Mouse (Mus musculus): ENCODE data around the gene Fbxw8. TPM values are rescaled to one million over a fixed set of nuclear protein-coding genes. Genes with fewer than 3 reads are reported as not detected.

The Fbxw8 gene
- polyA plus RNA-seq, 2 experiments = 27.9 to 55.2 TPM

GRCm38 (mm10) chr5:118108794-118109440 is 46.3 kb downstream of the Fbxw8 start:
- peaks cover 61% of the 10 kb centered on the region for H3K36me3 ChIP-seq (ENCODE audit: control insufficient read depth, insufficient read depth, low read length)
- H3K9me3 ChIP-seq (ENCODE audit: control insufficient read depth, low read length) = no peaks in the 10 kb centered on the region
- no peaks in the 10 kb centered on the region for H3K27me3 ChIP-seq (ENCODE audit: control insufficient read depth, insufficient read depth, low read length)
- H3K4me1 ChIP-seq (ENCODE audit: control insufficient read depth, insufficient read depth, low read length) = 0 out of 2 replicates have a peak, but pooled peaks cover 7% of the 10 kb centered on the region
- no peak overlapping the region for H3K4me3 ChIP-seq (replicated peaks; ENCODE audit: low read length)
- H3K4me2 ChIP-seq (replicated peaks; ENCODE audit: low read depth, low read length, severe bottlenecking) = no peak overlapping the region
- H3K27ac ChIP-seq (replicated peaks; ENCODE audit: low read depth, low read length) = no peak overlapping the region
- TF ChIP-seq POLR2A (IDR thresholded peaks at IDR 0.05; ENCODE audit: borderline replicate concordance, extremely low read depth, insufficient read depth, insufficient read length) = no peak
- WGBS = 79% methylated on average over 7 of the region's 7 CpGs
- DNase-seq (ENCODE audit: low spot score) (no peak), ATAC-seq (ENCODE audit: low FRiP score, low read depth) (no peak)
- no peak overlapping the region for H3K9ac ChIP-seq (ENCODE audit: low read depth, low read length, severe bottlenecking)

GRCm38 (mm10) chr5:118108124-118108793 is 47.0 kb downstream of the Fbxw8 start:
- Histone ChIP-seq H3K4me1 (ENCODE audit: control insufficient read depth, insufficient read depth, low read length) (0 out of 2 replicates have a peak, but pooled peaks cover 7% of the 10 kb centered on the region), H3K27ac (replicated peaks; ENCODE audit: low read depth, low read length) (no peak overlapping the region), H3K27me3 (ENCODE audit: control insufficient read depth, insufficient read depth, low read length) (no peaks in the 10 kb centered on the region), H3K9me3 (ENCODE audit: control insufficient read depth, low read length) (no peaks in the 10 kb centered on the region), H3K4me3 (replicated peaks; ENCODE audit: low read length) (no peak overlapping the region), H3K4me2 (replicated peaks; ENCODE audit: low read depth, low read length, severe bottlenecking) (no peak overlapping the region), H3K36me3 (ENCODE audit: control insufficient read depth, insufficient read depth, low read length) (peaks cover 62% of the 10 kb centered on the region), H3K9ac (ENCODE audit: low read depth, low read length, severe bottlenecking) (no peak overlapping the region)
- ATAC-seq (ENCODE audit: low FRiP score, low read depth) (no peak), DNase-seq (ENCODE audit: low spot score) (peak; percentile 54)
- TF ChIP-seq POLR2A (IDR thresholded peaks at IDR 0.05; ENCODE audit: borderline replicate concordance, extremely low read depth, insufficient read depth, insufficient read length) = no peak
- WGBS = 86% methylated on average over 17 of the region's 17 CpGs

- H3K9me3 ChIP-seq (ENCODE audit: control insufficient read depth, low read length) = no peaks in the 10 kb centered on the region
- H3K9ac ChIP-seq (ENCODE audit: low read depth, low read length, severe bottlenecking) = no peak overlapping the region
- no peak overlapping the region for H3K4me2 ChIP-seq (replicated peaks; ENCODE audit: low read depth, low read length, severe bottlenecking)
- H3K4me3 ChIP-seq (replicated peaks; ENCODE audit: low read length) = no peak overlapping the region
- H3K36me3 ChIP-seq (ENCODE audit: control insufficient read depth, insufficient read depth, low read length) = peaks cover 57% of the 10 kb centered on the region
- no peak for ATAC-seq (ENCODE audit: low FRiP score, low read depth)
- 0 out of 2 replicates have a peak, but pooled peaks cover 7% of the 10 kb centered on the region for H3K4me1 ChIP-seq (ENCODE audit: control insufficient read depth, insufficient read depth, low read length)
- no peak overlapping the region for H3K27ac ChIP-seq (replicated peaks; ENCODE audit: low read depth, low read length)
- no peak for TF ChIP-seq POLR2A (IDR thresholded peaks at IDR 0.05; ENCODE audit: borderline replicate concordance, extremely low read depth, insufficient read depth, insufficient read length)
- 93% methylated on average over 10 of the region's 10 CpGs for WGBS
- no peak for DNase-seq (ENCODE audit: low spot score)
- no peaks in the 10 kb centered on the region for H3K27me3 ChIP-seq (ENCODE audit: control insufficient read depth, insufficient read depth, low read length)
Measured at GRCm38 (mm10) chr5:118106667-118107066, 48.6 kb downstream of the Fbxw8 start.

- Histone ChIP-seq H3K4me1 (ENCODE audit: control insufficient read depth, insufficient read depth, low read length) (0 out of 2 replicates have a peak, but pooled peaks cover 7% of the 10 kb centered on the region), H3K36me3 (ENCODE audit: control insufficient read depth, insufficient read depth, low read length) (peaks cover 48% of the 10 kb centered on the region), H3K4me3 (replicated peaks; ENCODE audit: low read length) (no peak overlapping the region), H3K27ac (replicated peaks; ENCODE audit: low read depth, low read length) (no peak overlapping the region), H3K9ac (ENCODE audit: low read depth, low read length, severe bottlenecking) (no peak overlapping the region), H3K9me3 (ENCODE audit: control insufficient read depth, low read length) (no peaks in the 10 kb centered on the region), H3K4me2 (replicated peaks; ENCODE audit: low read depth, low read length, severe bottlenecking) (no peak overlapping the region), H3K27me3 (ENCODE audit: control insufficient read depth, insufficient read depth, low read length) (no peaks in the 10 kb centered on the region)
- ATAC-seq (ENCODE audit: low FRiP score, low read depth) (no peak), DNase-seq (ENCODE audit: low spot score) (no peak)
- no peak for TF ChIP-seq POLR2A (IDR thresholded peaks at IDR 0.05; ENCODE audit: borderline replicate concordance, extremely low read depth, insufficient read depth, insufficient read length)
- 88% methylated on average over 8 of the region's 8 CpGs for WGBS
Measured at GRCm38 (mm10) chr5:118105536-118105935, 49.7 kb downstream of the Fbxw8 start.

GRCm38 (mm10) chr5:118099870-118100478 is 55.3 kb downstream of the Fbxw8 start:
- 45% methylated on average over 8 of the region's 8 CpGs for WGBS
- Histone ChIP-seq H3K9ac (ENCODE audit: low read depth, low read length, severe bottlenecking) (no peak overlapping the region), H3K27me3 (ENCODE audit: control insufficient read depth, insufficient read depth, low read length) (no peaks in the 10 kb centered on the region), H3K4me1 (ENCODE audit: control insufficient read depth, insufficient read depth, low read length) (no peaks in the 10 kb centered on the region), H3K36me3 (ENCODE audit: control insufficient read depth, insufficient read depth, low read length) (peaks cover 28% of the 10 kb centered on the region), H3K4me3 (replicated peaks; ENCODE audit: low read length) (no peak overlapping the region), H3K9me3 (ENCODE audit: control insufficient read depth, low read length) (no peaks in the 10 kb centered on the region), H3K27ac (replicated peaks; ENCODE audit: low read depth, low read length) (no peak overlapping the region), H3K4me2 (replicated peaks; ENCODE audit: low read depth, low read length, severe bottlenecking) (no peak overlapping the region)
- ATAC-seq (ENCODE audit: low FRiP score, low read depth) = no peak
- TF ChIP-seq POLR2A (IDR thresholded peaks at IDR 0.05; ENCODE audit: borderline replicate concordance, extremely low read depth, insufficient read depth, insufficient read length) = no peak
- no peak for DNase-seq (ENCODE audit: low spot score)
